Mouse (Mus musculus) c-Kit-negative CD71-positive TER-119-positive erythroid progenitor cells, embryonic 14.5 days (primary cell): ENCODE data around the gene Rd3l.

Source experiments
- DNase-seq: peaks from one replicate; pipeline ENCODE4 v3.0.0-alpha.2; 2013; ENCODE audit warnings: low read depth, low spot score

Gene Rd3l

DNA sequence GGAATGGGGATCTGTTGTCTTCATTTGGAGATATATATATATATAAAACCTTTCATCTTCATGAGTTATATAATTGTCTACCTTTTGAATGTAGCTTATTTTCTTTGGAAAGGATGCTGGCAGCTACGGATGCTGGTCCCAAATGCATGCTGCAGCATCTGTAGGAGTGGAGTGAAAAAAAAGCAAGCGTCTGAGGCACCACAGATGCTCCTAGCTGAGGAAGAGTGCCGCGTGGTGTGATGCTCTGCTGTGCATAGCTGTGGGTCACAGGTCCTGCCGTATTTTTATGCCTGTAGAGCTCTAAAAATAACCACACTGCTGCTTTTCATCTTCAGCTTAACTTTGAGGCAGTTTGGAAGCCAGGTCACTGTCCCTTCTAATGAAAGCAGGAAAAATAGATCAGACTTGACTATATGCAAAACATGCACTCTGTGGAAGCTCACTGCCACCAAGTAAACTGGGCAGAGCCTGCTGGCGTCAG is at the start of gene Rd3l:
Gene Rd3l, minus strand, starts transcription at position 431 of the 481 bp plus-strand sequence.
- DNase-seq = no peak

DNA sequence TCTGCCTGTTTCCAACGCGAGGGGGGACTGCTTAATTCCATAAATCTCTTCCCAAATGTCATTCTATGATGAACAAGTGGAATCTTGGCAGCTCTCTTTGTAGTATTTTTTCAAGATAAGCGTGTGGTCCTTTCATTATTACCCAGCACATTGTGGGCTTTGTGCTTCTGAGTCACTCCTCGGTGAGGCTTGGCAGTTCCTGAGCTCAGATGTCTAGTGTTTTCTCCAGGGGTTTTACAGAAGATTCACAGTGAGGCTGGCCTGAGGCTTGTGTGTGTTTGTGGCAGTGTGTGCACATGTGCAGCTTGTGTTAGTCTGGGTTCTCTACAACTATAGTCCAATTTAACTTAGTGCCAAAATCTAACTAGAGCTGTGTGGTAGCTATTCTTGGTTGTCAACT is 46.3 kb upstream of the Rd3l start:
- no peak for DNase-seq

DNA sequence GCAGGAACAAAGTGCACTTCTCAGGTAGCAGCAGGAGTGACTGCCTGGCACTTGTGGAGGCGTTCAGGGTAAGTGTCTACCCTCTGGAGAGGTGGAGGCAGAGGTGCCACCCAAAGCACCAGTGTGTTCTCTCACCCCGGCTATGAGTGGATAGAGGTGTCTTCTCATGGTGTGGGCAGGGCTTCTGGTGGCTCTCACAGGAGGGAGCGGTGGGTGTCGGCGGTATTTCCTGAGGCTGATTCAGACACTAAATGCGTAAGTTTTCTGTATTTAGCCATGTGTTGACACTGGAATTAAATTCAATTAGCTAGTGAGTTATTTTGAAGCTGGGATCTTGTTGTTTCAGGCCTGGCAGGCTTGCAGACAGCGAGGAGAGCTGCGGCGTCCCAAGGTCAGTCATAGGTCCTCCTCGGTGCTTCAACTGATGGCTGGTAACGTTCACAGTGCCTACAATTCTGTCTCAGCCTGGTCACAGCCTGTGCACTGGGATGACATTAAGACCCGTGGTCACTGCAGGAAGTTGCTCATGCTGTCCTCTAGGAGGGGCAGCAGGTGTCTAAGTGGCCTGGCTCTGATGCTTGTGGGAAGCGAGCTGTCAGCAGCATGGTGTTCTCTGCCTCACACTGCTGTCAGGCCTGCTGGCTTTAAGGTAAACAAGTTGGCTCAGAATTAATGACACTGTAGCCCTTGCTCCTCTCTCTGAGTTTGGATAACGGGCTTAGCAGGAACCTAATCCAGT is 45.0 kb upstream of the Rd3l start:
- DNase-seq = no peak

DNA sequence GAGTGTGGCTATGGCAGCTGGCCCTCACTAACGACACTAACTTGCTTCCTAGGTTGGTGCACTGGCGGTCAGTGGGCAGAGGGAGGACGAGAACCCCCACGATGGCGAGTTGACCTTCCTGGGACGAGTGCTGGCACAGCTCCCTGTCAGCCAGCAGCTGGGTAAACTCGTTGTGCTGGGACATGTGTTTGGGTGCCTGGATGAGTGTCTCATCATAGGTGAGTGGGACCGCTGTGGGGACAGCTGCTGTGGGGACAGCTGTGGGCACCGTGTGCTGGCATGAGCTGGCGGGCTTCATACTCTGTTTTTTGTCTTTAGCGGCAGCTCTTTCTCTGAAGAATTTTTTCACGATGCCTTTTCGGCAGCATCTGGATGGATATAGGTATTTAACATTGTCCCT is 44.3 kb upstream of the Rd3l start:
- DNase-seq = no peak

DNA sequence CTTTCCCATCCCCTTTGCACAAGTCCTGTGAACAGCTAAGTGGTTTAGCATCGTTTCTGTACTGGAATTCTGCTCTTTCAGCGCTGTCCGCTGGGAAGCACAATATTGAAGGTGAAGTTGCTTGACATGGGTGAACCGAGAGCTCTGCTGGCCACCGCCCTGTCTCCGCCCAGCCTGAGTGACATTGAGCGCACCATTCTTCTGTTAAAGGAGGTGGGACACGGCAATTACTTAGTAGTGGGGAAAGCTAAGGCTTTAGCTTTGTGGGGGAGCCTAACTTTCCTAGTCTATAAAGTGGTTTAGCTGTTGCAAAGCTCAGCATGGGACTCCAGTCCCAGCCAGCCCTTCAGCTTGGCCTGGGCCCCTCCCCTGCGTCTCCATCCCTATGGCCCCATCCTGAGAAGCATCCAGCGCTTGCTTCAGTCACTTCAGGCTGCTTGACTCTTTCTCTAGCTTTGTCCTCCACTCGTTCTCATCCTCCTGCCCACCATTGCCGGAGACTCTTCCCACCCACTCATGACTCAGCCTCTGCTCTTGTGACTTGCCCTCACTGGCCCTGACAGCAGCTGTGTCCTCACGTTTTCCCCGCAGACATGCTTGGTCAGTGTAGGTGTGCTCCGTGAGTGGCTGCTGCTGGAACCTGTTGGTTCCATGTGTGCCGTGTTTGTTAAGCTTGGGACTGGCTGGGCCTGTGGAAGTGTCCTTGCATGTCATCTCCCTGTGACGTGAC is 43.6 kb upstream of the Rd3l start:
- no peak for DNase-seq

DNA sequence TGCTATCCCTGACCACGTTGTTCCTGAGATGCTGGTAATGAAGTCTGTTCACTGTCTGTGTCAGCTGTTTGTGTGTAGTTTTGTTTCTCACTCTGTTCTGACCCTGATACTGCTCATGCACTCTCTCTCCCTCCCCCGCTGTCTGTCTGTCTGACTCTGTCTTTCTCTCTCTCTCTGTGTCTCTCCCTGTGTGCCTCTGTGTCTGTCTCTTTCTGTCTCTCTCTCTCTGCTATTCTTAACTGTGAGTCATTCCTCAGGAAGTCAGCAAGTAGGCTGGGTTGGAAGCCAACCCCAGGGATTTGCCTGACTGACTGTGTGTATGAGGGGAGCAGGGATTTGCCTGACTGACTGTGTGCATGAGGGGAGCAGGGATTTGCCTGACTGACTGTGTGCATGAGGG is 42.2 kb upstream of the Rd3l start:
- DNase-seq = no peak

DNA sequence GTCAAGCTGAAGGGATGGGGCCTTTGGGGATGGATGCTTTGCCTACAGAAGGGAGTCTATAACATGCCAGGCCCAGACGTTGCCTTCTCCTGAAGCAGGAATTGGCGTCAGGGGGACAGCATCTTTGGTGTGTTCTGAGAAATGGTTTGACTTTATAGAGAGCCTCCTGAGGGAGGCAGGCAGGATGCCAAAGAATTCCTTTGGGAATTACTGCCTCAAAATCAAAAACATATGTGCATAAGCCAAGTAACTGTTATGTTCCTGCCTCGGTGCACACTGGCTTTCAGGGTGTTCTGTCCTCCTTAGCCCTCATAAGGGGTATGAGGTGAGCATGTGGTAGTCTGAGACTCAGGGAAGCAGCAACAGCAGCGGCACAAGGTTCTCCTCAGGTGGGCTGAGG is 35.2 kb upstream of the Rd3l start:
- no peak for DNase-seq

DNA sequence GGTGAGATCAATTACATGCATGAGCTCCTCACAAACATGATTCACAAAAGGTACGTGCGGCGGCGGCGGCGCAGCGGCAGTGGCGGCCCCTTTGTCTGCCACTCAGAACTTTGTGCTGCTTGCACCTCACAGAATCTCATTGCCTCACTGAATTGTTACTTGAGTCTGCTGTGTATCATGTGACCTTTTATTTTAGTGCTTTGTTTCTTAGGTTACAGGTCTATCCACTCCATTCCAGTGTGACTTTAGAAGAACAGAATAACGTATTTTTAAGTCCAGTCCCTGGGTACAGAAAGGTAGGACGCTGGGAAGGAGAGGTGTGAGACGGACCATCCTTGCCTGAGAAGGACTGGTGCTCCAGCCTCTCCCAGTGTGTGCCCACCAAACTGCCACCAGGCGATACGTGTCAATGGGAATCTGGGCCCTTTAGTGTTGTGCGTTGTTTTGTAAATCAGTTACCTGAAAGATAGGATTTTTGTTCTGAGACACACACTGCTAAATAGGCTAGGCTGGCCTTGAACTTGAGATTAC is 32.2 kb upstream of the Rd3l start:
- no peak for DNase-seq

DNA sequence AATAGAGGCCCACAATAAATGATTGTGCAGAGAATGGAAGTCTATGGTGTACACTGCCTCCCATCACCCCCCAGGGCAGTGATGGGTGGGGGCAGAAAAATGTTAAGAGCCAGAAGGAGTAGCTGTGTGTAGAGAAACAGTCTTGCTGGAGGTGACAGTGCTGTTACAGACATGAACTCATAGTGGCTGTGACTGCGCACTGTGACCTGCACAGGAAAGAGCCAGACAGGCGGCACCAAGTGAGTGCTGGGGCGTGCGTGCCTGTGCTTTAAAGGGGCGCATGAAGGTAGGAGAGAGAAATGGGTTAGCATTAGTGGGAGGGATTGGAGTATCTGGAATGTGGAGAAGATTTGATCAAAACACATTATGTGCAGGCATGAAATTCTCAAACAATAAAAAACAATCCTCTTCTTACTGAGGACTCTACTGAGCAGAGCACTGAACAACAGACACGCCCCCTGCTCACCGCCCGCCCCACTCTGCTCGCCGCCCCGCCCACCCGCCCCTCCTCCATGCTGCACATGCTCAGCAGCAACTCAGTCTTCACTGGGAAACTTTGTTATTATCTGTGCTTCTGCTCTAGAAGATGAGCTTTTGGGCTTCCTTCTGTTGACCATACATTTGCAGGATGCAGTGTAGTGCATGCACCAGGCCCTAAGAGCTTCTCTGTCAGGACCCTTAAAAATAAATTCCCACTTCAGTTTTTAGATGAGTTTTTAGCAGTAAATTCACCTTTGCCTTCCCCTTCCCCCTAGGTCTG is 31.6 kb upstream of the Rd3l start:
- no peak for DNase-seq

DNA sequence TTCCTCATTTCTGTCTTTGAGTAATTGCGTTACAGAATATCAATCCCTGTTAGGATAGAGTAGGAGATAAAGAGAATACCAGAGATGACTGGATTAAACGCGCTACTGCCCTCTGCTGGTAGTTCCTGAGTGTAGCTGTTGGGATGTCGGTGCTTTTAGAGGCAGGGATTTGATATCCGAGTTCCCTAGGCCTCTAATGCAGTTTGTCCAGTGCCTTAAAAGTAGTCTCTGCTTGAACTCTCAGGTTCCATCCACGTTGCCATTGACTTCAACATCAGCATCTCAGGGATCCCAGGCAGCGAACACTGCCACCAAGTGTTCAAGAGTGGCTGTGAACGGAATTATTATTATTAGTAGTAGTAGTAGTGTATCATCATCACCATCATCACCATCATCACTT is 20.1 kb upstream of the Rd3l start:
- DNase-seq = peak; percentile 44

DNA sequence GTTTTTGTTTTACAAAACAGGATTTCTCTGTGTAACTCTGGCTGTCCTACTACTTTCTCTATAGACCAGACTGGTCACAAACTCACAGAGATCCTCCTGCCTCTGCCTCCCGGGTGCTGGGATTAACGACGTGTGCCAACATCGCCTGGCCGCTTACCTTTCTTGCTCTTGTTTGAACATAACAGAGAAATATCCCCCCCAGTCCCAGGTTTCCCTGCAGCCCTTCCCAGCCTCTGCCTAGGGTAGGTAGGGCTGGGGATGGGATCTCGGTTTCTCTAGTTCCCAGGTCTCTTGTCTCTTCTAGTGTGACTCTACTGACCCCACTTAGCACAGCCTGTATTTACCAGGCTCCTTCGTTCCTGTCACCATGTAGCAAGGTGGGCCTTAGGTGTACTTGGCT is 18.6 kb upstream of the Rd3l start:
- DNase-seq = no peak

DNA sequence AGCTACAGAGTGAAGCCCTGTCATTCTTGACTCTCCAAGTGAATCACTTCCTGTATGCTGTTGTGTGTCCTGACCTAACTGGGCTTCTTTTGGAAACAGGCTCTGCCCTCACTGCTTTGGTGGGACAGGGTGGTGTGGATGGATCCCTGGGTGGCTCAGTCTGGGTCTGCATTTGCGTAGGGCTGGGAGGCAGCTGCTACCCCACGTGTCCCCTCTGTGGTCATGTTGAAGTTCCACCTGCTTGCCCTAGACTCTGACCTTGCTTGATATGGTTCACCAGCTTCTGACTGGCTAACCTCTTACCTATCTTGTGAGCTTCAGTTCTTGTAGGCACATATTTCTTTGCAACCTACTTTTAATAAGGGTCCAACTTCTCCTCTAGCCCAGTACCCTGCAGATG is 14.0 kb upstream of the Rd3l start:
- no peak for DNase-seq

DNA sequence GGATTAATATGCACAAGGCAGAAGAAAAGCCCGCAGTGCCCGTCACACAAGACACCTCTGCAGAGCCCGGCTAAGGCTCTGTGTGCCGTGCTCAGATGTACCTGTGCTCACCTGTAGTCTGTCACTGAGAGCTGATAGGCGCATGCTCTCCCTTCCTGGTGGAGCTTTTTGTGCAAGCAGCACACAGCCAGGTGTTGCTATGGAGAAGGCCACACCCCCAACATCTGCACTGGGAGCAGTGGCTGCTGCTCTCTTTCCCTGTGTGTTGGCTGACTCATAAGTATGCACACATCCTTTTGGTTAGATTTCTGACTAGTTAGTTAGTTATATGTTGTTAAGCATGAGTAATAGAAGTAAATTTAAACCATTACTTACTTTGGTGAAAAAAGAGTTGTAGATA is 11.5 kb upstream of the Rd3l start:
- DNase-seq = no peak

DNA sequence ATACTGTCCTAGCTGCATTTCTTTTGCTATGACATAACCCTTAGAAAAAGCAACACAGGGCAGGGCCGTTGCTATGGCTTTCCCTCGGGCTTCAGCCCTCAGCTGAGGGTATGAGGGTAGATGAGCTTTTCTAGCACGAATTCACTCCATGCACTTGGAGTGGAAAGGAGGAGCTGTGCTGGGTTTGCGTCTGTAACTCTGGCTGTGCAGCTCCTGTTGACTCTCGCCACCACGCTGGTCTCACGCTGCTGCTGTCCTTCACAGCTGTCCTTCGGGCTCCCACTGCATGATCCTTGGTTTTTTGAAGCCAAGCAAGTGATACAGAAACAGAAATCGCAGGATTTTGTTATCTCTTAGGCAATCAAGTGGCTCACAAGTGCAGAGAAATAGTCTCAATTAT is 5.6 kb upstream of the Rd3l start:
- no peak for DNase-seq

DNA sequence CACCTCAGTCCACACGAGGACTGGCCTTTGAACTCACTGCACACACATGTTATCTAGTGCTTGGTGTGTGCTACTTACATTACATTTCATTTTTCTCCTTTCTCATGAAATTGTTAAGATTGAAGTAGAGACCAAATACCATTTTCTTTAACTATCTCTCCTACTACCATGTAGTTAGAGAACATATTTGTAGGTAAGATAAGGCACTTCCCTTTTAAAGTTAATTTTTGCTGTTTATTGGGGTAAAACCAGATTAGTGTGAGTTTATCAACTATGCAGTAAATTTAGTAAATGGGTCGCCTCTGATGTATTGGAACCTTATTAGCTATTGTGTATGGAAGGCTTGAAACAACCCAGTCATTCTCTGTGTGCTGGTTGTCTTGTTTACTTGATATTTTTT is 2.0 kb upstream of the Rd3l start:
- DNase-seq = no peak

DNA sequence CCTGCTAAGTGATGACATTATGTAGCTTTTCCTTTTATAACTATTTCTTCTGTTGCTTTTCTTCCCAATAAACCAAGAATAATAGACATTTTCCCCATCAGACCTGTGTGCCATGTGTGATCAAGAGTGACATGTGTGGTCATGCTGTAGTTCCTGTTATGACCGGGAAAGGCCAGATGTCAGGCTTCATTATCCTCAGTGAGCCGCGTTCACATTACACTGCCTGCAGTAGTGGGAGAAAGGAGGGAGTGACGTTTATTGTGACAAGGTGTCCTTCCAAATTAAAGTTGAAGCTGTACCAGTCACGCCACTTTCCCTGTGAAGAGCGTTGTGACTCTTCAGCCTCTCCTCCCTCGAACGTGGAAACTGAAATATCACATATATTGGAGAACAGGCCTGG is 714 bp upstream of the Rd3l start:
- DNase-seq = no peak

DNA sequence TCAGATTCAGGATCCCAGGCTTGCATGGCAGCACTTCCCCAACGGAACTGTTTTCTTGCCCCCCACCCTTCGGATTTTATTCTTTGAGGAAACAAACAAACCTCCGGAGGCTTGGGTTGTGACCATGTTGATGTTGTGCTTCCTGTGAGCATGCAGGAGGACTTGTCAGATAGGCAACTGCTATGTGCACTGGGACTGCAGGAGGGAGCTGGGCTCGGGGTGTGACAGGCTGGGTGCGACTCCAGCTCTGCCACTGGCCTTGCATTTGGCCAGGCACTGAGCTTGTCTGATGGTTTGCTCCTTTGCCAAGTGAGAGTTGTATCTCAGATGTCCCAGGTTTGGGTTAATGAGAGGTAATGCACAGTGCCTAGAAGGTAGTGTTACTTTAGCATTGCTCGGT is 2.8 kb downstream of the Rd3l start:
- no peak for DNase-seq

DNA sequence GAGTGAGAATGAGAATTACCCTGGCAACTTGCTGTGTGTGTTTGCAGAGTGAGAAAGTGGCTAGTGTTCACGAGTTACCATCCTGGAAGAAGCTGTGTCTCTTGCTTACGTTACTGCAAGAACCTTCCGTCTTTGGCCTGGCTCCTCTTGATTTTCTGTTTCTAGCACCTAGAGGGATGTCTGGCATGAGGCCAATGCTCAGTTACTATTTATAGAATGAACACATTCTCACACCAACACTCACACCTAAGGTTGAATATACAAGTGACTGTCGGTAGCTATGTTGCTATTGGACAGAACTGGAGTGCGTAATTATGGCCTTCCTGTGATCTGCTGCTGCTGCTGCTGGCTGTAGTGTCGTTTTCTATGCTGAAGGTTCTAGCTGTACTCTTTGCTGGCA is 4.0 kb downstream of the Rd3l start:
- no peak for DNase-seq

DNA sequence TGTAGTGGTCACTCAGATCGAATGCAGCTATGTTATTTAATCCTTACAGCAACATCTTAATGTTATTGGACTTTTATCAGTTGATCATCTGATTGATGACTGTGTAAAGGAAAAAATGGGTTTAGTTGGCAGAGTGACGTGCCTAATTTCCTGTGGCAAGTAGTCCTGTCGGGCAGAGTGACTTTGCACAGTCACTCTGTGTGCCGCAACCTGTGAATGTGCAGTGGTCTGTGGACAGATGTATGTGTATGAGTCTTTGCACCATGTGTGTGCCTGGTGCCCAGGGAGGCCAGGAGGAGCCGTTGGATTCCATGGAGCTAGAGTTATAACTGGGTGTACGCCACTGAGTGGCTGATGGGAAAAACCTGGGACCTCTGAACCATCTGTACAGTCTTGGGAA is 6.5 kb downstream of the Rd3l start:
- DNase-seq = no peak

DNA sequence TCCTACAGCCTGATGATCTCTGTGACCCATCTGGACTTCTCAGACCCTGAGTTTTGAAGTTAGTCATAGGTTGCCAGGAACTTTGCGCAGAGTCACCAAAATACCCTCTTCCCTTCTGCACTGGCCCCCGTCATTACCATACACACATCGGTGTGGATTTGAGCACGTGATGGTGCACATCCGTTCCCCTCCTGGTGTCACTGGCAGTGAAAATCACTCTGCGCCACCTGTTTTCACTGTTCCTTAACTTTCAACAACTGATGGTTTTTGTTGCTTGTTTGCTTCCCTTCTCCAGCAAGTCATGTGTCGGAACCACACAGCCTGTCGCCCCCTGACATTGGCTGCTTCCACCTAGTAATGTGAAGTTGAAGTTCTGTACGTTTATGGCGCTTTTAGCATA is 8.6 kb downstream of the Rd3l start:
- no peak for DNase-seq

DNA sequence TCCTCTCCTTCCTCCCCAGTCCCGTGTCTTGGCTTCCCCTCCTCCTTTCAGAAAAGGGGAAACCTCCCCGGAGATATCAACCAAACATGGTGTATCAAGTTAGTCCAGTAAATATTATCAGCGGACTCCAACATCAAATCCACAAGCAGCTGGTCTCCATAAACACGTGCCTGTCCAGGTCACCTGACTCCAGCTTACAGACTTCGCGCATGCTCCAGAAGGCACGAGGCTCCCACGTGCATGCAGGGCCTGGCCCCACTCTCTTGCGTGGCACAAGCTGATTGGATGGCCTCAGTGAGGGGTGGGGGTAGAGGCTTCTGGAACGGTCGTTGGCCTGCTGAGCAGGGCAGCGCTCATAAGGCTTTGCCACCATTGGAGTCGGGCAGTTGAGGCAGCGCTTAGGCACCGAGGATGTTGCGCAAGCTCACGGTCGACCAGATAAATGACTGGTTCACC is 9.9 kb downstream of the Rd3l start, which contains the start of gene Tdrd9:
Gene Tdrd9, plus strand, starts transcription at position 329 of the 456 bp plus-strand sequence.
- DNase-seq = no peak

DNA sequence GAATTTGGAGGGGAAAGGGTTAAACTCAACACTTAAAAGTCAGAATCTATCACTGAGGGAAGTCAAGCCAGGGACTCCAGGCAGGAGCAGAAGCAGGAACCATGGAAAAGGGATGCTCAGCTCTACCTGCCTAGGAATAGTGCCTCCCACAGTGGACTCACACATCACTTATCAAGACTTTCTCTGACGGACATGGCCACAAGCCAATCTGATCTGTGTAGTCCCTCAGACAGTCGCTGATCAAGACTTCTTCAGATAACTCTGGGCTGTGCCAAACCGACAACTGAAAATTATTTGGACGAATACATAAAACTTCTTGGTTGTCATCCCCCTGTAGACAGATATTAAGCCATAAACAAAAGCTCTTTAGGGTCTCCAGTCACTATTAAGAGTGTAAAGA is 11.0 kb downstream of the Rd3l start:
- DNase-seq = no peak
